Mouse (Mus musculus): ENCODE measurements around the gene H2-Q10. TPM values are rescaled to one million over a fixed set of nuclear protein-coding genes. Genes with fewer than 3 reads are reported as not detected.
"Not testable (repeated sequence)": the region's sequence is repeated elsewhere in the genome, so short reads cannot be mapped to it uniquely, and the experiment has no call there.

H2-Q10 gene
- polyA plus RNA-seq, 1 experiment from 2014 or later: 0.36 TPM

DNA sequence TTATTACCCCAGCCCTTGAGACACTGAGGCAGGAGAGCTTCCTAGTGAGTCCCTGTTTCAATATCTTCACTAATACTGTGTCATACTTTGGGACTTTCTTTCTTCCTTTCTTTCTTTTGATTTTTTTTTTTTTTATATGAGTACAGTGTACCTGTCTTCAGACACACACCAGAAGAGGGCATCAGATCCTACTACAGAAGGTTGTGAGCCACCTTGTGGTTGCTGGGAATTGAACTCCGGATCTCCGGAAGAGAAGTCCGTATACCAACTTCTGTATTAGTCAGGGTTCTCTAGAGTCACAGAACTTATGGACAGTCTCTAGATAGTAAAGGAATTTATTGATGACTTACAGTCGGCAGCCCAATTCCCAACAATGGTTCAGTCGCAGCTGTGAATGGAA, 38.4 kb downstream of the H2-Q10 start:
- WGBS: 54% methylated on average over 5 of the region's 5 CpGs
- H3K4me3 ChIP-seq: not testable (repeated sequence)
- H3K27me3 ChIP-seq (ENCODE audit: poor library complexity, severe bottlenecking): peaks cover 63% of the 10 kb centered on the region

GRCm38 (mm10) chr17:35509284-35509683, 39.4 kb downstream of the H2-Q10 start:
- H3K4me3 ChIP-seq: no peak overlapping the region
- peaks cover 24% of the 10 kb centered on the region for H3K4me1 ChIP-seq
- WGBS: 35% methylated on average over 8 of the region's 8 CpGs
- DNase-seq (ENCODE audit: extremely low spot score, low spot score): peak; percentile 39
- H3K36me3 ChIP-seq (replicated peaks): peaks cover 17% of the 10 kb centered on the region
- no peak overlapping the region for H3K27ac ChIP-seq
- peaks cover 53% of the 10 kb centered on the region for H3K27me3 ChIP-seq (ENCODE audit: poor library complexity, severe bottlenecking)
- H3K9me3 ChIP-seq: 0 out of 2 replicates have a peak, but pooled peaks cover 3% of the 10 kb centered on the region

More for the DNA sequence above, 38.4 kb downstream of the H2-Q10 start:
- H3K27ac ChIP-seq; DNase-seq (ENCODE audit: extremely low spot score, low spot score); H3K9me3 ChIP-seq: not testable (repeated sequence)
- peaks cover 28% of the 10 kb centered on the region for H3K4me1 ChIP-seq
- peaks cover 12% of the 10 kb centered on the region for H3K36me3 ChIP-seq (replicated peaks)

- no peaks in the 10 kb centered on the region for H3K9me3 ChIP-seq
Observed at GRCm38 (mm10) chr17:35512916-35513626, 43.2 kb downstream of the H2-Q10 start.

GRCm38 (mm10) chr17:35513886-35514285, 44.0 kb downstream of the H2-Q10 start:
- H3K4me3 ChIP-seq: peak overlapping the region; percentile 70; the same call in 1 of the 2 replicates
- peaks cover 22% of the 10 kb centered on the region for H3K36me3 ChIP-seq (replicated peaks)
- DNase-seq (ENCODE audit: extremely low spot score, low spot score): peak; percentile 84
- H3K9me3 ChIP-seq: no peaks in the 10 kb centered on the region
- H3K4me1 ChIP-seq: peaks cover 45% of the 10 kb centered on the region
- peak overlapping the region; percentile 32; the same call in 1 of the 2 replicates for H3K27ac ChIP-seq
- peaks cover 17% of the 10 kb centered on the region for H3K27me3 ChIP-seq (ENCODE audit: poor library complexity, severe bottlenecking)
- WGBS: 10% methylated on average over 2 of the region's 2 CpGs

More at GRCm38 (mm10) chr17:35512916-35513626, 43.2 kb downstream of the H2-Q10 start:
- peaks cover 22% of the 10 kb centered on the region for H3K36me3 ChIP-seq (replicated peaks)
- 89% methylated on average over 7 of the region's 7 CpGs for WGBS
- no peak overlapping the region for H3K4me3 ChIP-seq
- peaks cover 39% of the 10 kb centered on the region for H3K4me1 ChIP-seq
- H3K27ac ChIP-seq: no peak overlapping the region
- no peak for DNase-seq (ENCODE audit: extremely low spot score, low spot score)
- H3K27me3 ChIP-seq (ENCODE audit: poor library complexity, severe bottlenecking): peaks cover 25% of the 10 kb centered on the region

- H3K9me3 ChIP-seq: no peaks in the 10 kb centered on the region
- H3K27ac ChIP-seq: peak overlapping the region; percentile 32; the same call in 1 of the 2 replicates
- peaks cover 9% of the 10 kb centered on the region for H3K27me3 ChIP-seq (ENCODE audit: poor library complexity, severe bottlenecking)
- peak overlapping the region; percentile 70 for H3K4me3 ChIP-seq
- DNase-seq (ENCODE audit: extremely low spot score, low spot score): no peak
- H3K36me3 ChIP-seq (replicated peaks): peaks cover 23% of the 10 kb centered on the region
- H3K4me1 ChIP-seq: peaks cover 38% of the 10 kb centered on the region
- 68% methylated on average over 6 of the region's 6 CpGs for WGBS
Observed at GRCm38 (mm10) chr17:35514756-35515155, 44.9 kb downstream of the H2-Q10 start.

GRCm38 (mm10) chr17:35515911-35516640, 46.2 kb downstream of the H2-Q10 start:
- Histone ChIP-seq H3K9me3 (no peaks in the 10 kb centered on the region), H3K27ac (peak overlapping the region; percentile 88), H3K4me1 (peaks cover 38% of the 10 kb centered on the region), H3K4me3 (peak overlapping the region; percentile 70), H3K36me3 (replicated peaks) (peaks cover 30% of the 10 kb centered on the region), H3K27me3 (ENCODE audit: poor library complexity, severe bottlenecking) (peaks cover 9% of the 10 kb centered on the region)
- DNase-seq (ENCODE audit: extremely low spot score, low spot score): peak; percentile 44
- 8% methylated on average over 25 of the region's 25 CpGs for WGBS

GRCm38 (mm10) chr17:35516652-35517500, 47.0 kb downstream of the H2-Q10 start, which contains the start of the genes Tcf19 and Cchcr1:
Gene Tcf19, minus strand, starts transcription at chr17:35516824.
Gene Cchcr1, plus strand, starts transcription at chr17:35517100.
- H3K9me3 ChIP-seq: no peaks in the 10 kb centered on the region
- H3K4me3 ChIP-seq: peak within 1 kb of the TSS; percentile 70
- H3K27me3 ChIP-seq (ENCODE audit: poor library complexity, severe bottlenecking): peaks cover 9% of the 10 kb centered on the region
- H3K36me3 ChIP-seq (replicated peaks): peaks cover 37% of the 10 kb centered on the region
- H3K27ac ChIP-seq: peak within 1 kb of the TSS; percentile 88
- peak; percentile 99 for DNase-seq (ENCODE audit: extremely low spot score, low spot score)
- peaks cover 38% of the 10 kb centered on the region for H3K4me1 ChIP-seq
- under 1% methylated on average over 67 of the region's 67 CpGs for WGBS

GRCm38 (mm10) chr17:35517526-35517925, 47.6 kb downstream of the H2-Q10 start:
- H3K4me1 ChIP-seq: peaks cover 38% of the 10 kb centered on the region
- peak overlapping the region; percentile 88 for H3K27ac ChIP-seq
- no peaks in the 10 kb centered on the region for H3K9me3 ChIP-seq
- peaks cover 38% of the 10 kb centered on the region for H3K36me3 ChIP-seq (replicated peaks)
- peak overlapping the region; percentile 70 for H3K4me3 ChIP-seq
- 12% methylated on average over 12 of the region's 12 CpGs for WGBS
- no peak for DNase-seq (ENCODE audit: extremely low spot score, low spot score)
- peaks cover 9% of the 10 kb centered on the region for H3K27me3 ChIP-seq (ENCODE audit: poor library complexity, severe bottlenecking)

Other genes starting within 250 kb of the H2-Q10 start
- 0.53 TPM in 1 of 2 replicates, not detected in the other for gene Gm16181, start 249.3 kb upstream of the H2-Q10 start, polyA plus RNA-seq (2016; fragmentation: Nextera tagmentation; extraction: Ambion mirVana)
- gene Atp6v1g2, start 236.4 kb upstream of the H2-Q10 start, polyA plus RNA-seq (2016; fragmentation: Nextera tagmentation; extraction: Ambion mirVana): 7.0 and 7.7 TPM in 2 replicates
- 10.0 and 11.5 TPM in 2 replicates for gene Nfkbil1, start 234.3 kb upstream of the H2-Q10 start, polyA plus RNA-seq (2016; fragmentation: Nextera tagmentation; extraction: Ambion mirVana)
- gene Ddx39b, start 228.3 kb upstream of the H2-Q10 start, polyA plus RNA-seq (2016; fragmentation: Nextera tagmentation; extraction: Ambion mirVana): 757 and 759 TPM in 2 replicates
- 57.8 and 58.6 TPM in 2 replicates for gene H2-D1, start 207.4 kb upstream of the H2-Q10 start, polyA plus RNA-seq (2016; fragmentation: Nextera tagmentation; extraction: Ambion mirVana)
- gene H2-Q1, start 149.7 kb upstream of the H2-Q10 start, polyA plus RNA-seq (2016; fragmentation: Nextera tagmentation; extraction: Ambion mirVana): not detected in 2 replicates
- gene H2-Q2, start 127.8 kb upstream of the H2-Q10 start, polyA plus RNA-seq (2016; fragmentation: Nextera tagmentation; extraction: Ambion mirVana): 0.26 and 0.35 TPM in 2 replicates
- gene H2-Q4, start 90.5 kb upstream of the H2-Q10 start, polyA plus RNA-seq (2016; fragmentation: Nextera tagmentation; extraction: Ambion mirVana): 3.0 and 3.1 TPM in 2 replicates
- gene H2-Q6, start 45.2 kb upstream of the H2-Q10 start, polyA plus RNA-seq (2016; fragmentation: Nextera tagmentation; extraction: Ambion mirVana): 2.1 and 2.5 TPM in 2 replicates
- gene H2-Q7, start 30.9 kb upstream of the H2-Q10 start, polyA plus RNA-seq (2016; fragmentation: Nextera tagmentation; extraction: Ambion mirVana): 18.5 and 19.8 TPM in 2 replicates
- 0.12 TPM in 1 of 2 replicates, not detected in the other for gene Pou5f1, start 35.9 kb downstream of the H2-Q10 start, polyA plus RNA-seq (2016; fragmentation: Nextera tagmentation; extraction: Ambion mirVana)
- gene Tcf19, start 46.7 kb downstream of the H2-Q10 start, polyA plus RNA-seq (2016; fragmentation: Nextera tagmentation; extraction: Ambion mirVana): 52.2 and 57.1 TPM in 2 replicates
- 21.6 and 26.1 TPM in 2 replicates for gene Cchcr1, start 47.0 kb downstream of the H2-Q10 start, polyA plus RNA-seq (2016; fragmentation: Nextera tagmentation; extraction: Ambion mirVana)
- 2.2 and 2.6 TPM in 2 replicates for gene Psors1c2, start 63.1 kb downstream of the H2-Q10 start, polyA plus RNA-seq (2016; fragmentation: Nextera tagmentation; extraction: Ambion mirVana)
- not detected in 2 replicates for gene Cdsn, start 82.0 kb downstream of the H2-Q10 start, polyA plus RNA-seq (2016; fragmentation: Nextera tagmentation; extraction: Ambion mirVana)
- not detected in 2 replicates for gene 2300002M23Rik, start 97.4 kb downstream of the H2-Q10 start, polyA plus RNA-seq (2016; fragmentation: Nextera tagmentation; extraction: Ambion mirVana)
- gene Sfta2, start 131.5 kb downstream of the H2-Q10 start, polyA plus RNA-seq (2016; fragmentation: Nextera tagmentation; extraction: Ambion mirVana): not detected in 2 replicates
- gene Gm9573, start 156.5 kb downstream of the H2-Q10 start, polyA plus RNA-seq (2016; fragmentation: Nextera tagmentation; extraction: Ambion mirVana): not detected in 2 replicates
- gene Mucl3, start 173.6 kb downstream of the H2-Q10 start, polyA plus RNA-seq (2016; fragmentation: Nextera tagmentation; extraction: Ambion mirVana): 0.12 and 0.14 TPM in 2 replicates
- gene Vars2, start 197.5 kb downstream of the H2-Q10 start, polyA plus RNA-seq (2016; fragmentation: Nextera tagmentation; extraction: Ambion mirVana): 19.3 and 20.2 TPM in 2 replicates
- 59.3 and 62.3 TPM in 2 replicates for gene Gtf2h4, start 203.7 kb downstream of the H2-Q10 start, polyA plus RNA-seq (2016; fragmentation: Nextera tagmentation; extraction: Ambion mirVana)
- gene Ddr1, start 234.5 kb downstream of the H2-Q10 start, polyA plus RNA-seq (2016; fragmentation: Nextera tagmentation; extraction: Ambion mirVana): 105 and 112 TPM in 2 replicates